Mouse (Mus musculus) thymus, postnatal 36 days (tissue): ENCODE results near the gene Tbc1d13.
"Not testable (repeated sequence)": the region's sequence is repeated elsewhere in the genome, so short reads cannot be mapped to it uniquely, and the experiment has no call there.

Experiments used
- DNase-seq, 2 experiments: peaks; one replicate each; pipeline ENCODE4 v3.0.0; 2022; ENCODE audit warnings: mixed read lengths in 2 of 2

The Tbc1d13 gene

GRCm38 (mm10) chr2:30131240-30131639, 2.3 kb upstream of the Tbc1d13 start:
- not testable (repeated sequence) for DNase-seq

- no peak for DNase-seq
These were observed 539 bp upstream of the Tbc1d13 start for GRCm38 (mm10) chr2:30132801-30133612.

- no peak for DNase-seq
These were observed 799 bp downstream of the Tbc1d13 start for GRCm38 (mm10) chr2:30134378-30134711.

- DNase-seq, result no peak
These were observed 1.5 kb downstream of the Tbc1d13 start for GRCm38 (mm10) chr2:30134928-30135620.

GRCm38 (mm10) chr2:30136458-30136857, 2.9 kb downstream of the Tbc1d13 start:
- no peak for DNase-seq

- DNase-seq, result not testable (repeated sequence)
These were observed 6.5 kb downstream of the Tbc1d13 start for GRCm38 (mm10) chr2:30140021-30140420.

GRCm38 (mm10) chr2:30144436-30144835, 10.9 kb downstream of the Tbc1d13 start:
- no peak for DNase-seq

GRCm38 (mm10) chr2:30147466-30147865, 13.9 kb downstream of the Tbc1d13 start:
- DNase-seq, result no peak

GRCm38 (mm10) chr2:30151840-30152239, 18.3 kb downstream of the Tbc1d13 start:
- DNase-seq, result no peak

- DNase-seq, result no peak
These were observed 19.1 kb downstream of the Tbc1d13 start for GRCm38 (mm10) chr2:30152616-30153015.

GRCm38 (mm10) chr2:30159871-30160270, 26.3 kb downstream of the Tbc1d13 start:
- not testable (repeated sequence) for DNase-seq

- no peak for DNase-seq
These were observed 28.3 kb downstream of the Tbc1d13 start for GRCm38 (mm10) chr2:30161809-30162208.

GRCm38 (mm10) chr2:30164340-30164932, 30.9 kb downstream of the Tbc1d13 start:
- no peak for DNase-seq

GRCm38 (mm10) chr2:30166677-30167076, 33.1 kb downstream of the Tbc1d13 start:
- DNase-seq, result no peak

GRCm38 (mm10) chr2:30171371-30171996, 37.9 kb downstream of the Tbc1d13 start, which contains the start of gene Endog:
Gene Endog (plus strand): TSS chr2:30171493.
- DNase-seq, result peak; percentile 76 to 84

GRCm38 (mm10) chr2:30171997-30172382, 38.4 kb downstream of the Tbc1d13 start:
- DNase-seq, result no peak

- DNase-seq, result no peak
These were observed 40.1 kb downstream of the Tbc1d13 start for GRCm38 (mm10) chr2:30173541-30174240.

GRCm38 (mm10) chr2:30175897-30176296, 42.4 kb downstream of the Tbc1d13 start:
- DNase-seq, result no peak

GRCm38 (mm10) chr2:30176561-30176960, 43.0 kb downstream of the Tbc1d13 start:
- DNase-seq, result no peak

GRCm38 (mm10) chr2:30177700-30178675, 44.4 kb downstream of the Tbc1d13 start, which contains the start of gene Spout1:
Gene Spout1 (minus strand): TSS chr2:30178459.
- DNase-seq, result peak; percentile 91 to 93

- not testable (repeated sequence) for DNase-seq
These were observed 45.2 kb downstream of the Tbc1d13 start for GRCm38 (mm10) chr2:30178711-30179110.
